Mouse (Mus musculus) kidney, adult 8-10 months (tissue): ENCODE data around the gene Hes2.

Source experiments
- DNase-seq, 2 experiments: peaks; one replicate each; pipeline ENCODE4 v3.0.0; 2022

The Hes2 gene

DNA sequence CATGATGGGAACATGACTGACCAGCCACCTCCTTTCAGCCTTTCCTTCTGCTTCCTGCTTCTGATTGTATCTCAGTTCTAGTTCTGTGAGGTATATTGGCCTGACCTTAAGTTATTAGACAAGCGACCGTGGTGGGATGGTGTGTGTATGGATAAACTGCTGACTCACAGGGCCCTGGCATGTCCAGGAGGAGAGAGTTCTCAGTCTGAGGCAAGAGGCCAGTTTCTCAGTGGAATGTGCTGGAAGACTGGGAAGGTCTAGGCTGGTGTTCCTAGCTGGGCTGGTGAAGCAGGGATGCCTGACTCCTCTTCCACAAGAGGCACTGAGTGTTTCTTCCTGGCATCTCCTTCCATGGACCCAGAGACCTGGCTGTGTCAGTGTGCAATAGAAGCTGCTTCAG lies 4.1 kb downstream of the Hes2 start:
- DNase-seq, result no peak

DNA sequence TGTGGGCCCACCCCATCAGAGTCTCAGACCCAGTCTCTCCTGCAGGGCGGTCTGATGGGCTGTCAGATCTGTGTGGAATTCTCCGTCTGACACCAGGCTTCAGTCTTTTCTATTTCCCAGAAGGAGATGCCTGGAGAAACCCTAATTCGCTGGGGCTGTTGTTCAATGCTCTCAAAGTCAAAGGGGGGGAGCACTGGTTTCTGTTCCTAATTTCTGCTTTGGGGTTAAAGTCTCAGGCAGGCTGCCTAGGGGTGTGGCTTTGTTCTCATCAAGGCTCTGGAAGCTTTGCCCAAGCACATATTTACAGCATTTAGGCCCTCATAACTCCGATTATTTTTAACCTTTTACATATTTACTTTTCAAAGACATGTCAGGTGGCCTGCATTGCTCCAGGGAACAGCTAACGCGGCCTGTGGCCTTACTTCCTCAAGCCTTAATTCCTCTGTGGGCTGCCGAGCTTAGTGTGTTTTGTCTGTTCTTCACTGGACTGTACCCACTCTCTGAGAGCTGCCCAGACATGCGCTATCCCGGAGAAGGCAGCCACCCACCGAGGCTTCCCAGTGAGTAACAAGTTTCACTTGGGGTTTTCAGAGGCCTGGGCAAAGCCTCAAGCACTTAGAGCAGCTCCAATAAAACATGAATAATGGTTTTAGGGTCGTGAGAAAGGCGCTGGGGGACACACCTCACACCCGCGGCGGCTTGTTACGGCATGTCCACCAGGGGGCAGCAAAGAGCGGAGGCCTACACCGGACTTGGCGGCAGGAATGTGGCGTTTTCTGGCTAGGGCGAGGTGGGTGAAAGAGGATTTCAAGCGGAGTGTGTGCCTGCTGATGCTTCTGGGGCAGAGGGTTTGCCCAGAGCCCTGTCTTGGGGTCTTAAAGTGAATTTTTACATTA lies 6.6 kb downstream of the Hes2 start:
- peak in 1 of 2 experiments; percentile 67 for DNase-seq

DNA sequence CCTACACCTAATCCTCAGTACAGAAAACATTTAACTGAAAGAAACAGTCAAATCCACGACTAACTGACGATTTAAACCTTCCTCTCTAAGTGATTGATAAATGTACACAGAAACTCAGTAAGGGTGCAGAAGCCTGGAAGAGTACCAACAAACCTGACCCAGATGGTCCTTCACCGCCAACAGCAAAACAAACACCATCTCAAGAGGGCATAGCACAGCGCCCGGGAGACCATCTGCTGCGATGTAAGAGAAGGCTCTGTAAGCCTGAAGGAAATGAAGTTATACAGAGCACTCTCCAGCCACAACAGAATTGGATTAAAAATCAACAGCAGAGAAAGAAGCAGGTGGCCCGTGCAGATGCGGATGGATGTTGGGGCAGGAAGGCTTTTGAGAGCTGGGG lies 9.4 kb downstream of the Hes2 start:
- DNase-seq, result no peak

DNA sequence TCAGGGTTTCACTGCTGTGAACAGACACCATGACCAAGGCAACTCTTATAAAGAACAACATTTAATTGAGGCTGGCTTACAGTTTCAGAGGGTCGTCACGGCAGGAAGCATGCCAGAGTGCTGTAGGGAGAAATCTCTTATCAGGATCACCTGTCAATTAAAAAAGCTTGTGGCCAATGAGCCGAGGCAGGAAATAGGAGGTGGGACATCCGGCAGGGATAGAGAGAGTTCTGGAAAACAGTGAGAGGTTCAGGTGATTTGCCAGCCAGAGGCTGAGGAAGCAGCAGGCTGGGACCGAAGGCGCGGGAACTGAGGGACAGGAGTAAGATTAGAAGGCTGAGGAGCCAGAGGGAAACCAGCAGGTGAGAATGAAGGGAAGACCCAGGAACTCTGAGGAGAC lies 10.4 kb downstream of the Hes2 start:
- DNase-seq, result no peak

DNA sequence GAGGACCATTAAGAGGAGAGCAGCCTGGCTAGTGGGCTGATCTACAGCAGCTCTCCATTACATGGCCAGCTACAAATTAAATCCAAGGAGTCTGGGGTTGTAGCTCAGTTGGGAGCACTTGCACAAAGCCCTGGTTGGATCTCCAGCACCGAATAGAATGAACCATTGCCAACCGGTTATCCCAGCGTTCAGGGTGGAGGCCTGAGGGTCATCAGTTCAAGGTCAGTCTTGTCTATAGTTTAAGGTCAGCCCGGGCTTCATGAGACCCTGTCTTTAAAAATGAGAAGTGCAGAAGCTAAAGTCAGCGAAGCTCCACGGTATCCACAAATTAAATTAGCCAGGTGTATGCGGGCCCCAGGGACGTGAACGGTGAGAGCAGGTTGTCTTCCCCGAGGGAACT lies 11.6 kb downstream of the Hes2 start:
- no peak for DNase-seq

DNA sequence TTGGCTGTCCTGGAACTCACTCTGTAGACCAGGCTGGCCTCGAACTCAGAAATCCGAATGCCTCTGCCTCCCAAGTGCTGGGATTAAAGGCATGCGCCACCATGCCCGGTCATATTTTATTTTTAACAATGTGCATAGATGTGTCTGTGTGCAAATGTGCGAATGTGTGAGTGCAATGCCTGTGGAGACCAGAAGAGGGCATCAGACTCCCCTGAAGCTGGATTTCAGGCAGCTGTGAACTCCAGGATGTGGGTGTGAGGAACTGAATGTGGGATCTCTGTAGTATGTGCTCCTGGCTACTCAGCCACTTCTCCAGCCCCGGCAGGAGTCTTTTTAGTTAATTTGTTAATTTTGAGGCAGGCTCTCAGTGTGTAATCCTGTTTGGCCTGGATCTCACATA lies 12.9 kb downstream of the Hes2 start:
- DNase-seq, result no peak

DNA sequence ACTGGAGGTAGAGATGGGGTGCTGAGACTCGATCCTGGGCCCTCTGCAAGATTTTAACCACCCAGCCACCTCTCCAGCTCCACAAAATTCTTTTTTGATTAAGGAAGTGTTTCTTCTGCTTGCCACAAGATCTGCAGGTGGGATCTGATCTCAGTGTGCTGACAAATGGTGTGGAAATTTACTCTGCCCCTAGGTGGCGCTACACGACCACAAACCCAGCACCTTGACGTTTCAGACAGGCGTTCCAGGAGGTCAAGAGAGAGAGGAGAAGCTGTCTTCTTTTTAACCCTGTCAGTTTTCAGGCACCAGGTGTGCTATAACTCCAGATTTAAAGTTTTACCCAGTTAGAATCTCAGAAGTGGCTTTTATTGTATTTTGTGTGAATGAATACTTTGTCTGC lies 14.4 kb downstream of the Hes2 start:
- DNase-seq, result peak; percentile 74 to 88

DNA sequence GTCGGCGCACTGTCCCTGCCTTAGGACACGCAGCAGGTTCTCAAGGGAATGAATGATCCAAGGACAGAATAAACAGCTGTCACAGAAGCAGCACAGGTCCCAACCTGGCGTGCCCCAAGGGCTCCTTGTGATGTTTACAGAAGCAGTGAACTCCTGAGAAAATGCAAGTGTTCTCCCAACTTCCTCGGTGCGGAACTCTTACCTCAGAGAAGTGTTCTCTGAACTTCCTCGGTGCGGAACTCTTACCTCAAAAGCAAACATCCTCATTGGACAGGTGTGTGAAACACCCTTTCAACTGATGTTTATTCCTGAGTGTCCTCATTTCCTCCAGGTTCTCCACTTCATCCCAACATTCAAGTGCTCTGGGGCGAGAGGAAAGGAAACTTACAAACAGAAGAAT lies 15.3 kb downstream of the Hes2 start:
- no peak for DNase-seq

DNA sequence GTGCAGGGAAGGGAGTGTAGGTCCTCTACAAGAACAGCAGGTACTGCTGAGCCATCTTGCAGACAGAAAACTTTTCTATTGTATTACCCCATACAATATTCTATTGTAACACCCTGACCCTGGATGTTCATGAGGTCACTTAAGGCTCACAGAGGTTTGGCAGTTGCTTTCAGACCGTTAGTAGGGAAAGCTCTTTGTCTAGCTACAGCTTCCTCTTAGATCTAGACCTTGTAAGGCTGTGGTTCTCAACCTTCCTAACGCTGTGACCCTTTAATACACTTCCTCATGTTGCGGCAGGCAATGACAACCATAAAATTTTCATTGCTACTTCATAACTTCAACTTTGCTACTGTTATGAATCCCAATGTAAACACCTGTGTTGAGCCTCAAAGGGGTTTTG lies 18.0 kb downstream of the Hes2 start:
- no peak for DNase-seq

DNA sequence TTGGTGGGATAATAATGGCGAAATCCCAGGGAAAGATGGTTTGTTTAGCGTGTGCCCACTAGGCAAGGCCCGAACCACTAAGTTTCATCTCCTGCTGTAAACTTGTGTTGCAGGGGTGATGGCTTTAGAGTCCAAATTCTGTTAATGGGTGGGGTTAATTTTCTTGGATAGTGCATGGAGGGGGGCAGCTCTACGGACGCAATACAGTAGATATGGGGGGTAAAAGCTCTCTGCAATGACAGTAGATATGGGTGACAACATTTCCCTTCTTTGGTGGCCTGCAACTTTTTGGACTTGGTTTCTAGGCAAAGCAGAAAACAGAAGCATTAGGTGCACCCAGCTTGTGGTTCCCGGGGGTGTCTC lies 18.5 kb downstream of the Hes2 start:
- DNase-seq, result no peak

DNA sequence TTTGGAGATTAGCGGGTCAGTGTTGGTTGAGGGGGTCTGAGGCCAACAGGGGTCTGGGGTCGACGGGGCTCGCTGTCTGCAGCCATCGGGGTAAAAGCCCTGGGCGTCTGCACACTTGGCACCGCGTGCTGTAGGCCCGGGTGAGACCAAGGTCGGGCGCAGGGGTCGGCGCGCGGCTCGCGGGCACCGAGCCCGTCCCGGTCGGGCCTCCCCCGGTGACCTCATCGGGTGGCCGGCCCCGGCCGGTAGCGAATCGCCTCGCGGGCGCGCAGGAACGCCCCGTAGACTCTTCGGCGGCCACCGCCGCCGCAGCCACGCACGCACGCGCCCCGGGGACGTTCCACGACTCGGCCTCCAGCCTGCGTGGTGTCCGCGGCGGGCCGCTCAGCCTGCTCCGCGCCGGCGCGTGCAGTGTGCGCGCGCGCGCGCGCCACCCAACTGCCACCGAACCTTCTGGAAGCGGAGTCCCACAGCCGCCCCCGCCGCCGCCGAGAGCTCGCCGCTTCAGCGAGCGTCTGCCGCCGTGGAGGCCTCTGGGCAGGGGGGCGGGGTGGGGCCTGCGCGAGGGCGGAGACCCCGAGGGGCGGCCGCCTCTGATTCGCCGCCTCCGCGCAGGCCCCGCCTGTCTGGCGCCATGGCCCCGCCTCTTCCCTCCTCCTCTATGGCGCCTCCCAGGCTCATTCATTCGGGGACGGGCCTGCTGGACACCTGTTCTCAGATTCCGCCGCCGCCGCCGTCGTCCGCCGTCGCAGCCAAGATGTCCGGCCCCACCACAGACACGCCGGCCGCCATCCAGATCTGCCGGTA lies 19.1 kb downstream of the Hes2 start, which contains the start of gene Acot7:
TSS of gene Acot7 (plus strand) at position 598 of the 807 bp plus-strand sequence.
- peak; percentile 86 to 89 for DNase-seq

DNA sequence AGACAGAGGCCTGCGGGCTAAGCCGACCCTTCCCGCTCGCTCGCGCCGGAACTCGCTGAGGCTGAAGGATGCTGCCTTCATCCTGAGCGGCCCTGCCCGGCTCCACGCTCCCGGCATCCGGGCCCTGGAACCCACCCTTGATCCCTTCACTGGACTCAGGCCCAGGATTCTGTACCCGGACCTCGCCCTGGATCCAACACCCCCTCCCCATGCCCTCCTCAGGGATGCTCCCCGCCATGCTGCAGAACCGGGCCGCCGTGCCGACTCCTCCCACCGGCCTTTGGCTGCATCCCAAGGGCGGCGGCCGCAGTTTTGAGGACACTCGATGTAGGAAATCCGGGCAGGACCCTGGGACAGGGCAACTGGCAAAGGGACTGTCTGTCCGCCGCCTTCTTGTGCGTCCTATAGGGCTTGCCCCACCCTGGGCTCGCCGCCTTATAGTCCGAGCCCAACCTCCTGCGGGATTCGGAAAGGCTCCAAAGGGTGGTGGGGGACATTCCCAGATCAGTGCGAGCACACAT lies 19.7 kb downstream of the Hes2 start:
- peak in 1 of 2 experiments; percentile 30 for DNase-seq

DNA sequence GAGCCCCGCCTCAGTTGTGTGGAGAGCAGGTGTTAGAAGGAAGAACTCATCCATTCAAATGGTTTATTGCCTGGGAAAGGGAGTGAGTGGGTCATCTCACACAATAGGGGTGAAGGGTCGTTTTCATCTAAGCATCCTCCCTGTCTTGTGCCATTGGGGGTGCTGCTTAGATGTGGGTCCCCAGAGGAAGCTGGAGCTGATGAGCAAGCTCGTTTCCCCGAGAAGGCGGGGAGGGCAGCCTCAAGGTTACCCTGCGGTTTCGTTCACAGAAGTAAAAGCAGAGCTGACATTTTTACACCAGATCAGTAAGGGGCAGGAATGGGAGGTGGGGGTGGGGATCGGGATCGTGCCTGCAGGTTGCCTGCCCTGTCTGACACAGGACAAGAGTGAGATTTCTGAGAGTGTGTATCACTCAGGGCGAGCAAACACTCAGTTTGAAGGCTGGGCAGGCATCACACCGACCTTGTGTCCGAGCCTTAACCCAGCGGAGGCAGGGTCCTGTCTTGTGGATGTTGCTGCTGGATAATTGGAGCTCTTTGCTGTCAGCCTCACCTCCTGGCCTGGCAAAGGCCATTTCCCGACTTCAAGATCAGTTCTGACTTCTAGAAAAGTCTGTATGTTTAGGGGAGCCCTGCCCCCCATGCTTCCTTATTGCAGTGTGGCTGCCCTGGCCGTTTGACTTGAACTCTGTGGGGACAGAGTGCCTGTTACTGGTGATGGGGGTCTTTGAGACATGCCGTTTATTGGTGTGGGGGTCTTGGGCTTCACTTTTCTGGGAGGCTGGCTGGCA lies 20.4 kb downstream of the Hes2 start:
- no peak for DNase-seq

DNA sequence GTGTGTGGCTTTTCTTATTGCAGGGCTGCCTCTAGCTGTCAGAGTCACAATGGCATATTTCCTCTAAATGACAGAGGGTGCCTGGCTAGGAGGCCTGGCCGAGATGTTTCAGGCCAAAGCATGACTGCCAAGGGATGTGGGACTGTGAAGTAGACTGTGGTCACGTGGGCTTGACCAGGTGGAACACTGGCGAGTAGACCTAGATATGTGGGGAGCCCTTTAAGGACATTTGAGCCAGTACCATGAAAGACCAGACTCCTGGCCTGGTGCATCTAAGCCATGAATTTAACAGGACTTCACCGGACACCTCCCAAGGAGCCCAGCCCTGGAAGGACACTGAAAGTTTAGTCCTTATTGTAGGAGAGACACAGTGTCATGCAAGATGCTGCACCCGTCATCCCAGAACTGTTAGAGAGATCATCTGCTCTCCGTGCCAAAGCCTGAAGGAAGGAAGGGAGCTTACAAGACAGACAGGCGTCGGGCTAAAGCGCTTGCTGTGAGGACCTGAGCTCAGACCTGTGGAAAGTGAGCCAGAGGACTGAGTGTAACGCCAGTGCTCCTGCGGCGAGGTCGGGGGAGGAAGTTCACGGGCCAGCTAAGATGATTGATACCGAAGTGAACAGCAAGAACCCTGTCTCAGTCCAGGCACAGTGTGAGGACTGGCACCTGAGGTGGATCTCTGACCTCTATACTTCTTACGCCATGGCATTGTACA lies 21.4 kb downstream of the Hes2 start:
- no peak for DNase-seq

DNA sequence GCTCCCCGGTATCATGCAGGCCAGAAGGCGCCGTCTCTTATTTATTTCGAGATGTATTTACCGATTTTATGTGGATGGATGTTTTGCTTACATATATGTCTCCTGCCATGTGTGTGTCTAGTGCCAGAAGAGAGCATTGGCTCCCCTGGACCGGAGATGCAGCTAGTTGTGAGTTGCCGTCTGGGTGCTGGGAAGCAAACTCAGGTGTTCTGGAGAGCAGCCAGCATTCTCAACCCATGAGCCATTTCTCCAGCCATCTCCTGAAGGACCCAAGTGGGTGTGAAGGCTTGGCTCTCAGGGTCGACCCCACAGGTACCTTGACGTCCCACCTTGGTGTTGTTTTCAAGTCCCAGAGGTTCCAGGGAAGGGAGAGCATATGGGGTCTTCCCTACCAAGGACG lies 23.5 kb downstream of the Hes2 start:
- DNase-seq, result no peak

DNA sequence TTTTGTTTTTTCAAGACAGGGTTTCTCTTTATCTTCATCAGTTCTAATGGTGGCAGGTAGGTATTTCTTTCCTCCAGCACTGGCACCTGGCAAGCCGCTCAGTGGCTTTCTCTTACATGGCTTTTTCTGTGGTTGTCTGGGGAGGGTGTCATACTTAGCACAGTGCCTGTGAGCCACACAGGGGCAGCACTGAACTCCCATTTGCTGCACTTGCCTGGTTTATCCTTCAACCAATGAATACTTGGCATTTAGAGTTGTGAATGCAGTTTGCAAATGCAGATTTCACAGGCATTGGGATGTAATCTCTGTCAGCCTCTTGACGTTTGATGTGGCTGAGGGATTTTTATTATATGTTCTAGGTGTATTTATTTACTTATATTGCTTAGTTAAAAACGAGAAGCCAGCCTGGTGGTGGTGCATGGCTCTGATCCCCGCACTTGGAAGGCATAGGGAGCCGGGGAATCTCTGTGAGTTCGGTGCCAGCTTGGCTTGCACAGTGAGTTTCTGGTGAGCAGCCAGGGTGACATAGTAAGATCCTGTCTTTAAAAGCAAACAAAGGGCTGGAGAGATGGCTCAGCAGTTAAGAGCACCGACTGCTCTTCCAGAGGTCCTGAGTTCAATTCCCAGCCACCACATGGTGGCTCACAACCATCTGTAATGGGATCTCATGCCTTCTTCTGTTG lies 25.8 kb downstream of the Hes2 start:
- no peak for DNase-seq

DNA sequence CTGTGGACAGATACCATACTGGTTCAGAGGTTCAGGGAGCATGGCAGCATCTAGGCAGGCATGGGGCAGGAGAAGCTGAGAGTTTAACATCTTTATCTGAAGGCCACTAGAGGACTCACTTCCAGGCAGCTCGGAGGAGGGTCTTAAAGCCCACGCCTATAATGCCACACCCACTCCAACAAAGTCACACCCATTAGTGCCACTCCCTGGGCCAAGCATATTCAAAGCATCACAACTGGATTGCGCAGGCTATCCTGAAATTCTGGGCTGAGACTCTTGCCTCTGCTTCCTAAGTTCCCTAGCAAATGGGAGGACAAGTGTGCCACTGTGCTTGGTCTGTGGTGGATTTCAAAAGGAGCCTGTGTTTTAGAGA lies 26.5 kb downstream of the Hes2 start:
- DNase-seq, result no peak

DNA sequence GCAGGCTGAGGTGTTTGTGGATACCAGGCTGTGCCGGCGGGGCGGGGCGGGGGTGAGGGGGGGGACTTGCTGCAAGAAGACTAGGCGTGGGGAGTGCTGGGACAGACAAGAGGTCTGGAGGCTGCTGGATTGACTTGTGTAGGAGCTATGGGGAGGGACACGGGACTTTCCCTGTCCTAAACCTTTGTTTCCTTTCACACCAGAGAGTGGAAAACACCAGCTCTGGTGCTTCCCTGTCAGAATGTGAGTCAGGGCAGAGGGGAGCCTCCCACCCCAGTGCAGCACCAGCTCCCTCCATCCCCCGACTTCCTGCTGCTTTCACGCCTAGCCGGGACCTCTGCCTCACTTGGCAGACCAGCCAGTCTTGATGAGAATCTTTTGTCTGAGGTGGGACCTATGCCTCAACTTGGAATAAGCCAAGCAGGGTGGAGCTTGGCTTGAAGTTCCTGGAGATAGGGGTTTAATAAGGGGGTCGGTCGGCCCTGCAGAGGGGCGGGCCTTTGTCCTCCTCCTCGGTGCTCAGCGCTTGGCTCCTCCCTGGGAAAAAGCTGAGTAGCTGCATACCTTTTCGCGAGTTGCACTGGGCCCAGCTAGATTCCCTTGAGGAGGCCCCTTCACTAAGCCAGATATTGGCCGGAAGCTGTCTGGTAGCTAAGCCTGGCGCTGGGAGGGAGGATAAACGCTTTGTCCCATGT lies 27.0 kb downstream of the Hes2 start:
- no peak for DNase-seq

DNA sequence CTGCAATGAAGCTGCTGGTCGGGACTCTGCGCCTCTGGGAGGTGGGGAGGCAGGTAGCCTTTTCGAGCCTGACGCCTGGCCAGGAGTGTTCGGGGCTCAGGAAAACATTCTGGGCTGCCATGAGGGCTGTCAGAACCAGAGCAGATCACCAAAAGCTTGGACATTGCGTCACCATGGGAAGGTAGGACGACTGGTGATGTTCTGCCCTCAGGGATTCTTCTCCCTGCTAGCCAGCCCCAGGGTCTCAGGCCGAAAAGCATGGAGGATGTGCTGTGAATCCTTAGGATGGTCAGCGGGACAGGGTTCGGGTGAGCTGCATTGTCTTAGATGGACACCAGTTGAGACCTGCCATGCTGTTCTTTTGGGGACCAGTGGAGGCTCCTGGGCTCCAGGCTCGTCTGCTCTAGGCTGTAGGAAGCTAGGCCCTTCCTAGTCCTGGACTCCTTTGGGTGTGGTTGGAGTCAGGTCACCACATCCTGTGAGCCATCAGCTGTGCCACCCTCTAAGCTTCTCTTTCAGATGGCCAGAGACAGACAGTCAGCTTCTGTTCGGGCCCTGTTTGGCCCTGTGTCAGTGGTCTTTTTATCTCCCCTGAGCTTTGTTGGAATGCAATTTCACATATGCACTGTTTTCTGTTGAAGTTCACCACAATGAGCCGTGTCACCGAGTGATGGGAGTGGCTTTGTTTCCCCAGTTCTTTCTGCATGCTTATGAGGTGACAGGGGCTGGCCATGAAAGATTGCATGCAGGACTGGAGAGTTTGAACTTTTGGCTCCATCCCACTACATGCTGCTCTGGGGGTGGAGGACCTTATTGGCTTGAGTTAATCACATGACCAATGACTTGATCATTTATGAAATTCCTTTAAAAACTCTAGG lies 27.8 kb downstream of the Hes2 start:
- no peak for DNase-seq

DNA sequence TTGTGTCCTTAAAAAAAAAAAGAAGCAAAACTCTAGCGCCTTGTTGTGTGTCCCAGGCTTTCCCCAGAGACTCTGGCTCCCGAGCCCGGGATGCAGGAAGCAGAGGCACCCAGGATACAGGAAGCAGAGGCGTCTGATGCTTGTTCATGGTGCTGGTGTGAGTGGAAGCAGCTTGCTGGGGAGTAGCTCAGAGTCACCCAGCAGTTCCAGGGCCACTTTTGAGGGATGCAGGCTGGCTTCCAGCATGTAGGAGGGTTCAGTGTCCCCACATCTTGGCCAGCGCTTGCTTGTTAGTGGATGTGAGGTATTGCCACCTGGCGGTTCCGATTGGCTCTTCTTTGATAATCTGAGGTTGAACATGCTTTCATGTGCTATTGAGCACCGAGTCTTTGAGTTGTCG lies 28.5 kb downstream of the Hes2 start:
- no peak for DNase-seq
